Mouse (Mus musculus) limb, embryonic 14.5 days (tissue): ENCODE measurements around the gene Asb1. TPM values are rescaled to one million over a fixed set of nuclear protein-coding genes. Genes with fewer than 3 reads are reported as not detected.

Experiments
- ATAC-seq: fragments of 200-750 bp; cut with Nextera tagmentation; 2 replicates; pipeline ENCODE4 v1.8.0; 2017; ENCODE audit warnings: low read depth, moderate number of reproducible peaks, moderate TSS enrichment; ENCODE audit not compliant: low FRiP score
- DNase-seq: peaks from one replicate; pipeline ENCODE4 v3.0.0-alpha.2; 2015; ENCODE audit warnings: low spot score
- H3K27ac ChIP-seq: fragments of 300-500 bp; sonication (generic); replicated peaks from 2 replicates; pipeline ENCODE4 v1.5.1; 2014; ENCODE audit warnings: low read depth, mild to moderate bottlenecking, low read length, moderate library complexity, mixed read lengths
- H3K27me3 ChIP-seq: fragments of 300-500 bp; sonication (generic); 2 replicates; pipeline ENCODE4 v1.6.1; 2014; ENCODE audit warnings: low read length, mixed read lengths; ENCODE audit not compliant: control insufficient read depth, insufficient read depth
- H3K36me3 ChIP-seq: fragments of 300-500 bp; sonication (generic); 2 replicates; pipeline ENCODE4 v1.6.1; 2014; ENCODE audit warnings: mild to moderate bottlenecking, low read length, moderate library complexity, mixed read lengths; ENCODE audit not compliant: control insufficient read depth, insufficient read depth
- H3K4me1 ChIP-seq: fragments of 300-500 bp; sonication (generic); 2 replicates; pipeline ENCODE4 v1.6.1; 2014; ENCODE audit warnings: antibody characterized with exemption, low read length, mixed read lengths; ENCODE audit not compliant: control insufficient read depth, insufficient read depth
- H3K4me2 ChIP-seq: fragments of 300-500 bp; sonication (generic); replicated peaks from 2 replicates; pipeline ENCODE4 v1.6.1; 2014; ENCODE audit warnings: low read depth, mild to moderate bottlenecking, low read length, moderate library complexity; ENCODE audit not compliant: severe bottlenecking
- H3K4me3 ChIP-seq: fragments of 300-500 bp; sonication (generic); replicated peaks from 2 replicates; pipeline ENCODE4 v1.5.1; 2014; ENCODE audit warnings: low read length
- H3K9ac ChIP-seq: fragments of 300-500 bp; sonication (generic); 2 replicates; pipeline ENCODE4 v1.6.1; 2014; ENCODE audit warnings: mild to moderate bottlenecking, low read depth, low read length, moderate library complexity; ENCODE audit not compliant: severe bottlenecking
- H3K9me3 ChIP-seq: fragments of 300-500 bp; sonication (generic); 2 replicates; pipeline ENCODE4 v1.6.1; 2016; ENCODE audit warnings: low read length; ENCODE audit not compliant: control insufficient read depth
- POLR2A ChIP-seq: fragments of 200-500 bp; IDR thresholded peaks from 2 replicates; pipeline ENCODE4 v1.8.0; 2012; ENCODE audit warnings: inconsistent platforms, mild to moderate bottlenecking, moderate library complexity, borderline replicate concordance; ENCODE audit not compliant: insufficient read depth, insufficient read length; ENCODE audit errors: extremely low read depth
- WGBS: fragments of 180-500 bp; shearing (Covaris S2); extraction: QIAGEN DNeasy Blood & Tissue Kit; methylation state at CpG from one replicate; pipeline ENCODE4 v1.1.7; 2014; 5-methylcytosine and 5-hydroxymethylcytosine counted together
- polyA plus RNA-seq, 2 experiments: library from polyadenylated mRNA; depleted of rRNA in 1 of 2; stranded (reverse) in 1 of 2; unstranded in 1 of 2; fragments of >200 nt; fragmentation: Nextera tagmentation in 1 of 2; extraction: Ambion mirVana in 1 of 2; gene quantifications; 2 replicates each; pipeline versions ENCODE4 v1.2.1 to v1.2.3; 2012 to 2014

Asb1 gene
- polyA plus RNA-seq, 2 experiments: 7.3 to 8.1 TPM

GRCm38 (mm10) chr1:91530166-91530565 is 10.2 kb upstream of the Asb1 start:
- no peak for TF ChIP-seq POLR2A
- H3K9me3 ChIP-seq: no peaks in the 10 kb centered on the region
- 94% methylated on average over 9 of the region's 9 CpGs for WGBS
- H3K4me3 ChIP-seq: no peak overlapping the region
- DNase-seq: no peak
- peaks cover 17% of the 10 kb centered on the region for H3K4me1 ChIP-seq
- no peak for ATAC-seq
- no peak overlapping the region for H3K27ac ChIP-seq
- no peaks in the 10 kb centered on the region for H3K27me3 ChIP-seq
- no peak overlapping the region for H3K4me2 ChIP-seq
- peaks cover 21% of the 10 kb centered on the region for H3K36me3 ChIP-seq
- no peak overlapping the region for H3K9ac ChIP-seq

- H3K27ac ChIP-seq: no peak overlapping the region
- DNase-seq: peak; percentile 44
- H3K4me2 ChIP-seq: 0 out of 2 replicates have a peak overlapping the region, but pooled peaks have one; percentile 10
- WGBS: 66% methylated on average over 4 of the region's 4 CpGs
- no peak for TF ChIP-seq POLR2A
- no peak overlapping the region for H3K4me3 ChIP-seq
- H3K9ac ChIP-seq: no peak overlapping the region
- H3K4me1 ChIP-seq: peaks cover 17% of the 10 kb centered on the region
- no peaks in the 10 kb centered on the region for H3K9me3 ChIP-seq
- 0 out of 2 replicates have a peak, but pooled peaks have one; percentile 23 for ATAC-seq
- peaks cover 16% of the 10 kb centered on the region for H3K36me3 ChIP-seq
- H3K27me3 ChIP-seq: peaks cover 5% of the 10 kb centered on the region; the same call in 1 of the 2 replicates
Observed at GRCm38 (mm10) chr1:91532243-91532642, 8.1 kb upstream of the Asb1 start.

- TF ChIP-seq POLR2A: no peak
- Histone ChIP-seq H3K27me3 (peaks cover 9% of the 10 kb centered on the region), H3K4me1 (peaks cover 17% of the 10 kb centered on the region), H3K27ac (peak overlapping the region; percentile 50), H3K36me3 (peaks cover 10% of the 10 kb centered on the region), H3K9me3 (no peaks in the 10 kb centered on the region), H3K4me2 (0 out of 2 replicates have a peak overlapping the region, but pooled peaks have one; percentile 10), H3K4me3 (no peak overlapping the region), H3K9ac (no peak overlapping the region)
- no peak for ATAC-seq
- WGBS: 80% methylated on average over 5 of the region's 5 CpGs
- no peak for DNase-seq
Observed at GRCm38 (mm10) chr1:91532892-91533291, 7.5 kb upstream of the Asb1 start.

- Histone ChIP-seq H3K9me3 (no peaks in the 10 kb centered on the region), H3K27me3 (peaks cover 15% of the 10 kb centered on the region), H3K4me3 (no peak overlapping the region), H3K4me2 (no peak overlapping the region), H3K4me1 (peaks cover 17% of the 10 kb centered on the region), H3K9ac (no peak overlapping the region), H3K27ac (no peak overlapping the region), H3K36me3 (peaks cover 9% of the 10 kb centered on the region)
- ATAC-seq: no peak
- 68% methylated on average over 2 of the region's 2 CpGs for WGBS
- no peak for DNase-seq
- TF ChIP-seq POLR2A: no peak
Observed at GRCm38 (mm10) chr1:91533483-91533882, 6.9 kb upstream of the Asb1 start.

GRCm38 (mm10) chr1:91533961-91534723 is 6.2 kb upstream of the Asb1 start:
- ATAC-seq (no peak), DNase-seq (no peak)
- H3K36me3 ChIP-seq: peaks cover 6% of the 10 kb centered on the region; the same call in 1 of the 2 replicates
- H3K9ac ChIP-seq: no peak overlapping the region
- H3K4me3 ChIP-seq: no peak overlapping the region
- WGBS: 71% methylated on average over 19 of the region's 19 CpGs
- no peak overlapping the region for H3K4me2 ChIP-seq
- no peak for TF ChIP-seq POLR2A
- H3K9me3 ChIP-seq: no peaks in the 10 kb centered on the region
- peaks cover 20% of the 10 kb centered on the region for H3K27me3 ChIP-seq
- no peak overlapping the region for H3K27ac ChIP-seq
- H3K4me1 ChIP-seq: peaks cover 17% of the 10 kb centered on the region
